Comparison of ENCODE assay signal across 21 mouse cellular contexts in the genomic region with DNA sequence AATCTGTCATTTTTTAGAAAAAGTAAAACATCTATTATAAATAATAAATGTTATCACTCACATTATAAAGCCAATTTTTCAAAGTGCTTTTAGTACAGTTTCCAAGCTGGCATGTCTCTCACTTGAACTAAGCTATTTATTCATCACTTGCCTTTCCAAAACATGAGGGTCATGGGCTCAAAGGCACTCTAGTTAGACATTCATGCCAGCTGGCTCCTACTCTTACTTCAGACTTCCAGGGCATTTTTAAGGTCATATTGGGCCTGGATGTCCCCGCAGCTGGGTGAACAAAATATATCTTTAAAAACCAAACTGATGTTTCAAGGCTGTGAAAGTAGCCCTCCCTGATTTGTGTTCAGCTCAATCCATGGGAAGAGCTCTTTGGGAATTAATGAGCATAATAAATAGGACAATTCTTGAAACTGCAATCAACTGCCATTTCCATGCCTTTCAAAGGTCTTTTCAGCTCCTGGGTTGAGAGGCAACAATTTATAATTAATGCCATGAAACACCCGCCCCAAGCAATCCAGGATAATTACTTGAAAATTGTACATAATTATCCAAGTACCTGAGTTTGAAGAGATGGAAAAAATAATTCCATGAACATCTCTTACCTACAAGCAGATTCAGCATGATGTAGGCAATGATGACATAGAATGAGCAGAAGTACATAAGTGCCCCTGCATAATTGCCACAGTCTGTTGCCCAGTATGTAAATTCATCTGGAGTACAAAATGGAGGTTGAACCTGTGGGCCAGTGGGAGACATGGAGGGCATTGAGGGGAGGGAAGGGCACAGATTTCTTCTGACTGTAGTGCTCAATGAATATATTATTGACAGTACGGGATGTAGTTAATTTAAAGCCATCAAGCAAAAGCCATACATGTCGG.
A peak's percentile ranks its signal among the peaks of the same experiment; 100 is the strongest.
DNase-seq lines count a peak whose midpoint lies in the region; ATAC-seq and TF ChIP-seq lines count a peak whose summit lies in the region.
"Had no signal": no experiment of that assay in that cellular context is flagged by ENCODE, and none has a peak within 500 bp of the region (broad histone marks: within the 10 kb centered on the region; RNA-seq: fewer than 3 reads in every experiment).

No protein-coding gene starts in this region.

- H3K9me3 ChIP-seq in kidney, embryonic 16.5 days (ENCODE audit: low read length): no peaks in the 10 kb centered on the region
- H3K9me3 ChIP-seq: liver, embryonic 15.5 days had no signal

- peak overlapping the region; percentile 76; the same call in 1 of the 2 replicates for H3K27ac ChIP-seq in kidney, adult 2 months (ENCODE audit: insufficient read depth, low read depth, low read length)
- H3K27ac ChIP-seq in kidney, embryonic 16.5 days (ENCODE audit: low read length): no peak overlapping the region
- H3K27ac ChIP-seq: hindbrain, embryonic 14.5 days; left cerebral cortex, adult 2 months; liver, embryonic 15.5 days; stomach, postnatal 0 days had no signal

- no peak overlapping the region for H3K9ac ChIP-seq in kidney, embryonic 16.5 days (replicated peaks; ENCODE audit: low read length)
- H3K9ac ChIP-seq: hindbrain, embryonic 14.5 days; liver, embryonic 15.5 days had no signal

- no peaks in the 10 kb centered on the region for H3K36me3 ChIP-seq in kidney, adult 2 months (ENCODE audit: control insufficient read depth, insufficient read depth, low read length)
- H3K36me3 ChIP-seq in kidney, embryonic 16.5 days (ENCODE audit: insufficient read depth, low read length): no peaks in the 10 kb centered on the region
- H3K36me3 ChIP-seq: liver, embryonic 15.5 days had no signal

- 71% methylated on average over 4 of the region's 4 CpGs for WGBS in kidney, adult 2 months
- WGBS in kidney, embryonic 16.5 days: 86% methylated on average over 4 of the region's 4 CpGs

- no peak for TF ChIP-seq POLR2A in kidney, adult 2 months (IDR thresholded peaks at IDR 0.05; ENCODE audit: low read depth, low read length)

- H3K4me2 ChIP-seq in kidney, embryonic 16.5 days (replicated peaks; ENCODE audit: low read depth, low read length): no peak overlapping the region
- H3K4me2 ChIP-seq: hindbrain, embryonic 14.5 days; liver, embryonic 15.5 days had no signal

- no peaks in the 10 kb centered on the region for H3K4me1 ChIP-seq in kidney, adult 2 months (ENCODE audit: control insufficient read depth, insufficient read depth, low read length)
- no peaks in the 10 kb centered on the region for H3K4me1 ChIP-seq in kidney, embryonic 16.5 days (ENCODE audit: insufficient read depth, low read length)
- H3K4me1 ChIP-seq: liver, embryonic 15.5 days had no signal

- TF ChIP-seq CTCF in kidney, adult 2 months (conservative IDR thresholded peaks at IDR 0.05; ENCODE audit: insufficient read depth, insufficient read length, low read depth, low read length): no peak

- no peak for ATAC-seq in kidney, embryonic 16.5 days (ENCODE audit: low FRiP score, low TSS enrichment)
- ATAC-seq: activated CD4-positive, CD25-positive, alpha-beta regulatory T cell, adult 4 months; intestine, postnatal 0 days; lung, postnatal 0 days; Patski had no signal

- no peak overlapping the region for H3K4me3 ChIP-seq in kidney, adult 2 months (ENCODE audit: insufficient read depth, low read depth, low read length)
- no peak overlapping the region for H3K4me3 ChIP-seq in kidney, embryonic 16.5 days (ENCODE audit: low read length)
- H3K4me3 ChIP-seq: left cerebral cortex, adult 2 months; liver, embryonic 15.5 days; myocyte had no signal

- H3K27me3 ChIP-seq in kidney, adult 2 months (replicated peaks; ENCODE audit: control insufficient read depth, insufficient read depth, low read length): no peaks in the 10 kb centered on the region
- H3K27me3 ChIP-seq in kidney, embryonic 16.5 days (ENCODE audit: insufficient read depth, low read length): no peaks in the 10 kb centered on the region
- H3K27me3 ChIP-seq: liver, embryonic 15.5 days; Patski had no signal

- peak; percentile 91 for DNase-seq in heart, adult 11 months
- DNase-seq in heart, postnatal 4 days: no peak
- peak; percentile 73 for DNase-seq in kidney, adult 2 months
- peak; percentile 5 for DNase-seq in testis, postnatal 14 days (ENCODE audit: low spot score)
- no peak for DNase-seq in testis, postnatal 10 days (ENCODE audit: low spot score)
- peak; percentile 35 to 40 for DNase-seq in kidney, postnatal 36 days
- no peak for DNase-seq in urinary bladder, postnatal 4 days (ENCODE audit: low spot score in 2 of 2)
- DNase-seq: cerebellum, adult 11 months; cerebellum, postnatal 36 days; gastrocnemius, postnatal 36 days; thymus, postnatal 25 days had no signal

Comparison
In these comparisons a context has a peak if more than half of its experiments do, and no peak if none do; other contexts are left out.
1. DNase-seq: peak in heart, adult 11 months (single experiment), kidney, adult 2 months (single experiment), testis, postnatal 14 days (single experiment) and kidney, postnatal 36 days (2 of 2); none in heart, postnatal 4 days (single experiment), testis, postnatal 10 days (single experiment) and urinary bladder, postnatal 4 days (0 of 2).